Mouse (Mus musculus) heart, adult 2 months (tissue): ENCODE data around the gene Hint1.

Source experiments
- CTCF ChIP-seq: fragments of 200-600 bp; IDR thresholded peaks from 2 replicates; pipeline ENCODE4 v1.8.1; 2022; ENCODE audit warnings: antibody characterized with exemption, mild to moderate bottlenecking, moderate library complexity
- EP300 ChIP-seq: fragments of 200-500 bp; IDR thresholded peaks from 2 replicates; pipeline ENCODE4 v1.6.1; 2011; ENCODE audit warnings: low read depth, low read length, control low read depth; ENCODE audit not compliant: insufficient read depth
- POLR2A ChIP-seq: fragments of 200-500 bp; IDR thresholded peaks from 2 replicates; pipeline ENCODE4 v1.6.1; 2011; ENCODE audit warnings: mild to moderate bottlenecking, low read depth, low read length, control low read depth; ENCODE audit not compliant: insufficient read depth

DNA sequence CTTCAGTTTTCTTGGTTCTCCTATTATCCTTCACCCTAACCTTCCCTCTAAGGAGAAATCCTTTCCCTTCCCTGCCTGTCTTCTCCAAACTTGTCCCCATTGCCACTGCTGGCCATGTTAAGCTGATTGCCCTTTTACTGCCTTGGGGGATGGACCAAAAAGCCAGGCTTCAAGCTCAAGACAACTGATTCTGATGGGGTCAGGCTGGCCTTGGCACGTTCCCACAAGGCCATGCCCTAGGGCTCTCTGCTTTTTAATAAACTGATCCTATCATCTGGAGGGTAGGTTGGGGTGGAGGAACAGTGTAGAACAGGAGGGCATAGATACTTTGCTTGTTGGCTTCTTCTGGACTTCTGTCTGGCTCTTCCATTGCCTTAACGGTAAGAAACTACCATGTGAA is 19.2 kb downstream of the Hint1 start:
- TF ChIP-seq POLR2A, result no peak
- TF ChIP-seq EP300, result no peak
- no peak for TF ChIP-seq CTCF
